Mouse (Mus musculus) lung, adult 2 months (tissue): Measurements from ENCODE around the gene Lmo1.

Experiments
- CTCF ChIP-seq: fragments of 200-500 bp; IDR thresholded peaks from 2 replicates; pipeline ENCODE4 v1.5.1; 2011; ENCODE audit warnings: mild to moderate bottlenecking, low read length, control low read depth; ENCODE audit not compliant: insufficient read depth
- POLR2A ChIP-seq: fragments of 200-500 bp; IDR thresholded peaks from 2 replicates; pipeline ENCODE4 v1.6.1; 2011; ENCODE audit warnings: low read depth, mild to moderate bottlenecking, control low read depth, low read length, borderline replicate concordance; ENCODE audit errors: extremely low read depth

DNA sequence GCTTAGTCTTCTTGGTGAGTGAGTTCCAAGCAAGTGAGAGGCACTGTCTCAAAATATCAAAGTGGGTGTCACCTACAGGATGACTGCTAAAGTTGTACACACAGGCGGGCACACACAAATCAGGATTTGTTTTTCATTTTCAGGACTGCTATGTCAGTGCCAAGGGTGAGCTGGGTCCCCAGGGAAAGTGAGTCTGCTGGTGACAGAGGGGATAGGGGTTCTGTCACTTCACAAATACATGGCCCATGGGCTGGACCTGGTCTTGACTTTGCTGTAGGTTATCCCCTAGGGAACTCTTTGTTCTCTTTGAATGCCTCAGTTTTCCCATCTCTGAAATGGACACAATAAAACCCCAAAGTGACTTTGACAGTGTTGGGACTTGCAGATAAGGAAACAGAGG is 19.8 kb upstream of the Lmo1 start:
- TF ChIP-seq CTCF, result no peak
- no peak for TF ChIP-seq POLR2A
